Mouse (Mus musculus): ENCODE results near the gene Gabarap.
A peak's percentile ranks its signal among the peaks of the same experiment; 100 is the strongest.

The Gabarap gene

DNA sequence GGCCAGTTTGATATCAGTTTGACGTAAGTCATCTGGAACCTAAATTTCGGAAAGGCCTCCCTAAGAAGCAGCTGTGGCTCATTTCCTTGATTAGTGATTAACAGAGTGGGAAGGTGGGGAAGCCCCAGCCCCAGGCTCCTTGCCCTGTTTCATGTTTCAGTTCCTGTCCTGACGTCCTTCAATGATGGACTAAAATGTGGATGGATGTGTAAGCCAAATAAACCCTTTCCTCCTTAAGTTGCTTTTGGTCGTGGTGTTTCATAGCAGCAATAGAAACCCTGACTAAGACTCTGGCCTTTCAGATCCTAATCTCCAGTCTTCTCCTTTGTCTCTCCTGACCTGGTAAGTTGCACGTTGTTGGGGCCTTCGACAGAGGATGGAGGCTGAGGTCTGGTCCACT lies 20.7 kb upstream of the Gabarap start:
- no peak for DNase-seq (ENCODE audit: low spot score)

DNA sequence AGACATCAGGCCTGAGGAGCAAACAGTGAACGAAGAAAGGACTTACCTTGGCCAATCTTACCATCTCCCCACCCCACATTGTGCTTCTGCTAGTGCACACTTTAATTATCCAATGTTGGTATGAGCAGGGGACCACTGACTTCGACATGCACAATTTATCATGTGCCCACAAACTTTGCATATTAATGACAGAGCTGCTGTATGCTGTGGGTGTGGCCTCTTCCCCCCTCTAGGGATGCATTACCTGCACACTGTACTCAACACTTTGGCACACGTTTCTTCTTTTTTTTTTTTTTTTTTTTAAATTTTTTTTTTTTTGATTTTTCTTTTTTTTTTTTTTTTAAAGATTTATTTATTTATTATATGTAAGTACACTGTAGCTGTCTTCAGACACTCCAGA lies 20.2 kb upstream of the Gabarap start:
- no peak for DNase-seq (ENCODE audit: low spot score)

DNA sequence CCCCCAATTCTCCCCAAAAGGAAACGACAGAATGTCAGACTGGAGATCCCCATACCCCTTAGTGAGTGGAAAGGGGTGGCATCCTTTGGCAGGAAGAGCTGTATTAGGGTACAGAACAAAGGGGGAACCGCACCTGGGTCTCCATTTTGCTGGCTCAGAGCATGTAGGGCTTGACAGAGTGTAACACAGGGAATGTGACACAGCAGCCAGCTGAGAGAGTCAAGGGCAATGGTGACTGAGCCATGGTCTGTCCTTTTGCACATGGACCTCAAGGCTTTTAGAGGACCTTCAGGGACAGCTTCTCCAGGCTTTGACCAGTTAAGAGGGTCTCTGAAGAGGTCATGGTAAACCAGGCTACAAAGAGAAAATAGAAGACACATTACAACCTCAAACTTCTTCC lies 16.0 kb upstream of the Gabarap start:
- DNase-seq (ENCODE audit: low spot score), result no peak

- no peak for DNase-seq (ENCODE audit: low spot score)
These were observed 14.7 kb upstream of the Gabarap start for GRCm38 (mm10) chr11:69976271-69976670.

GRCm38 (mm10) chr11:69979827-69980195 lies 11.1 kb upstream of the Gabarap start:
- no peak for DNase-seq (ENCODE audit: low spot score)

DNA sequence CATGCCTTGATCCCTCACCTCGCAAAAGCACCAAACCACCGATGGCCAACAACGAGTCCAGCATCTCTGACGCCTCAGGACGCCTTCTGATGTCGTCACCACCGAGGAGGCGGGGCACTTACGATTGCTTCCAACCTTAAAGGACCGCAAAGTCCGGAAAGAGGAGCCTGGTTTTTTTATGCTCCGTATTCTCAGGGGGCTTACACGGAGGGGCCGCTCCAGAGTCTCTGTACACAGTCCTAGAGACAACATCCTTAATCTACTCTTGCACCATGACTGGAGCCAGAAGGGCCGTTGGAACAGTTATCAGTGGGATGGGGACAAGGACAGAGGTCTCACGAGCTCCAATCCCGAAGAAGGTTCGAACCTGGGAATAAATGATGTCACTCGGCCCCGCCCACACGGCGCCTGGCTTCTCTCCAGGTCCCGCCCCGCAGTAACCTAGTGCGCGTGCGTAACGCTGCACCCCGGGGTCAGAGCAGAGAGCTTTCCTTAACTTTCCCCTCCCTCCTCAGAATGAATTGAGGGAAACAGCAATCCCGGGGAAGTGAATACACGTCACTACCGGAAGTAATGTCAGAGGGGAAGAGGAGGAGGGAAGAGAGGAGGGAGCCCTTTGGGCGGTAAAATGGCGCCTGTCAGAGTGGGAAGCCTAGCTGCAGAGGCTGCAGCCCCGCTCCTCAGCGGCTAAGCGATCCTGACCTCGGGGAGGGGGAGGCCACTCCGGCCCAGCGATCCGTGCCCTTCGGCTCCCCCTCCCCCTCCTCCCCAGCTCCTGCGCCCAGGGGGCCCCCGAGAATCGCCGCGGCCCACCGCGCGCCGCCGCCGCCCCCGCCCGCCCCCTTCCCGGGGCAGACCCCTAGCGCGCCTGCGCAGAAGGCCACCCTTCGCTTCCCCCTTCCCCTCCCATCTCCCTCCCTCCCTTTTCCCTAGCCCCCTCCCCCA lies 10.5 kb upstream of the Gabarap start:
- peak; percentile 99 for DNase-seq (ENCODE audit: low spot score)

- DNase-seq (ENCODE audit: low spot score), result no peak
These were observed 9.7 kb upstream of the Gabarap start, which contains the start of gene Ctdnep1 for GRCm38 (mm10) chr11:69981141-69981762. Gene Ctdnep1 (plus strand): TSS chr11:69981156.

DNA sequence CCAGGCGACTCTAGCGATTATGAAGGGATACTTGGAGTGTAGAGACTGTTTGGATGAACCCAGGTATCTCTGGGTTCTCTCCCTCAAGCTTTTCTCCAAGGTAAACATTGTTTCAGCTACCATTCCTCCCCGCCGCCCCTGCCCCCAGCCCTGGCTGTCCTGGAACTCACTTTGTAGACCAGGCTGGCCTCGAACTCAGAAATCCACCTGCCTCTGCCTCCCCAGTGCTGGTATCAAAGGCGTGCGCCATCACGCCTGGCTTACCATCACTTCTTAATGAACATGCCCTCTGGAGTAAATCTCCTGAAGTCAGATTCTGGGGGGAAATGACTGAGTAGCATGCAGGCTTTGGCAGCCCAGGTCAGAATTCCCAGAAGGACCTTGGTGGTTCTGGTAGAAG lies 8.7 kb upstream of the Gabarap start, which contains the start of gene Elp5:
Gene Elp5 (minus strand): TSS at position 293 of the 400 bp plus-strand sequence.
- DNase-seq (ENCODE audit: low spot score), result no peak

GRCm38 (mm10) chr11:69982877-69983276 lies 8.1 kb upstream of the Gabarap start:
- DNase-seq (ENCODE audit: low spot score), result peak; percentile 49

DNA sequence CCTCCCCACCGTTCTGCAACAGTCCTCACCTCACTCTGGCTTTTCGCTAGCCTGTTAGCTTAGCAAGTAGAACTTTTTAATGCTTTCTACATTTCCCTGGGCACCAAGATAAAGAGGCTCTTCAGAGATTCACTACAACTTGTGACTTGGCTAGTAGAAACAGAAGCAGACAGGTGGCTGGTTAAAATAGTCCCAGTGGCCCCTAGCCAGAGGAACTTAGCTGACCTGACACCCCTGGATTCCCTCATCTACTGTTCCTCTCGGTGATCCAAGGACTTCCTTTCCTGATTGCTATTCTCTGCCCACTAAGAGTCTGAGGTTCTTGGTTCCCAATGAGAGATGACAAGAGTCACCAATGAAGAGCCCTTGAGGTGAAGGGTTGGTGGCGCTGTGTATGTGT lies 7.6 kb upstream of the Gabarap start:
- no peak for DNase-seq (ENCODE audit: low spot score)

DNA sequence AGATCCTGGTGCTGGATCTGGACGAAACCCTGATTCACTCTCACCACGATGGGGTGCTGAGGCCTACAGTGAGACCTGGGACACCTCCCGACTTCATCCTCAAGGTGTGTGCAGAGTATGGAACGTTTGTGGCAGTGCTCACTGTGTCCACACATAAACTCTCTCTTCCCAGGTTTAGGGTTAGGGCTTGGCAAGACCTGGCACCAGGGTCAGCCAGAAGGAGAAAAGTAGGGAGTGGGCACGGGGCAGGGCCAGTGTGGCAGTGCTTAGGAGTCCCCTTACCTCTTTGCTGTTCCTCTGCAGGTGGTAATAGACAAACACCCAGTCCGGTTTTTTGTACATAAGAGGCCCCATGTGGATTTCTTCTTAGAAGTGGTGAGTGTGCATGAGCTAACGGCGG lies 6.5 kb upstream of the Gabarap start:
- DNase-seq (ENCODE audit: low spot score), result no peak

DNA sequence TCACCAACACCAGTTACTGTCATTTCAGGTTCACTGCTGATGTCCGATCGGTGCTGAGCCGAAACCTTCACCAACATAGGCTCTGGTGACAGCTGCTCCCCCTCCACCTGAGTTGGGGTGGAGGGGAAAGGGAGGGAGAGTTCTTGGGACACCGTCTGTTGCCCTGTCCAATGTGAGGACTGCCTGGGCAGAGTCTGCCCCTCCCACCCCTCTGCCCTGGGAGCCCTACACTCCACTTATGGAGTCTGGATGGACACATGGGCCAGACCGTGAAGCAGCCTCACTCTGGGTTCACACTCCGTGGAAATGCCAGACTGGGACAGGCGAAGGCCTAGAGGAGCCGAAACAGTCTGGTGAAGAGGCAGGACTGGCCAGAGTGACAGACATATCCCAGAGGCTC lies 994 bp upstream of the Gabarap start:
- no peak for DNase-seq (ENCODE audit: low spot score)

GRCm38 (mm10) chr11:69991711-69992110 lies 768 bp downstream of the Gabarap start:
- no peak for DNase-seq (ENCODE audit: low spot score)

DNA sequence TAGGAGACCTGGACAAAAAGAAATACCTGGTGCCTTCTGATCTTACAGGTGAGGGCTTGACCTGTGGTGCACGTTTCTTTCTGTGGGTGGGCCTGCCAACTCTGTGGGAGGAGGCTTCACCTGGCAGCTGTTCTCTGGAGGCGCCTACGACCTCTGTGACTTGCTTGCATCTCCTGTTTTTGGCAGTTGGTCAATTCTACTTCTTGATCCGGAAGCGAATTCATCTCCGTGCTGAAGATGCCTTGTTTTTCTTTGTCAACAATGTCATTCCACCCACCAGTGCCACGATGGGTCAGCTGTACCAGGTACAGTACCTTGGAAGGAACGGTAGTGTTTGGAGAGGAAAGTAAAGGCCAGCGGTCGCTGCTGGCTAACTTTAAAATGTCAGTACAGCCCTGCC lies 1.5 kb downstream of the Gabarap start:
- DNase-seq (ENCODE audit: low spot score), result no peak

DNA sequence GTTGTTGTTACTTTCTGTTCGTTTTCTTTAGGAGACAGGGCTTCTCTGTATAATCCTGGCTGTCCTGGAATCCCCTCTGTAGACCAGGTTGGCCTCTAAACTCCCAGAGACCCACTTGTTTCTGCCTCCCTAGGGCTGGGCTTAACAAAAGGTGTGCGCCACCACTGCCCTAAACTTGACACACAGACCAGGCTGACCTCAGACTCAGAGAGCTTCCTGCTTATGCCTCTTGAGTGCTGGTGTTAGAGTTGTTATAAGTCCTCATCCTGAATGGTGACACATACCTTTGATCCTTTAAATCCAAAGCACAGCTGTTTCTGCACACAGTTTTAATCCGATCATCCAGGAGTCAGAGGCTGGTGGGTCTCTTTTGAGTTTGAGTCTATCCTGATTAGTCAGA lies 2.0 kb downstream of the Gabarap start:
- no peak for DNase-seq (ENCODE audit: low spot score)

DNA sequence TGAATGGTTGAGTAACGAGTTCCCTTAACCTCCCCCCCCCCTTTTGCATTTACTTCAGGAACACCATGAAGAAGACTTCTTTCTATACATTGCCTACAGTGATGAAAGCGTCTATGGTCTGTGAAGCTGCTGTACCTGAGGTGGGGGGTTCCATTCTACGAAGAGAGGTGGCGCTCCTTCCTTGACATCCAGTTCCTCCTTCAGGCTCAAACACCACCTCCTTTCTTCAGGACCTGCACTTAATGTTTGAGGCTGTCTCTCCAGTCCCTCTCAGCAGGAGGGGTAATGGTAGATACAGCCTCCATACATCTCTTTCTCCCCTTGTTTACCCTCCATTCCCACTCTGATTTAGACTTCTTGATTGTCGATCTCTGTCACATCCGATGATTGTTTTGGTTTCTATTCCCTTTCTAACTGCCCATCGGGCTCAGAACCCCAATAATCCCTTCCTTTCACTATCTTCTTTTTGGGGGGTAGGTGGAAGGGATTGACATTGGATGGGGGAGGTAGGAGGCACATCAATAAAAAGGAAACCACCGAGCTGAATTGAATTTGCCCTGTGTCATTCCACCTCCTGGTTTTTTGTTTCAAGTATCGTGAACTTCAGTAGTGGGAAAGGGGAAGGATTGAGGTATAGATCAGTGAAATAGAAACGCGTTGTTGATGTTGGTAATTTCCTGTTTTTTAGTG lies 3.6 kb downstream of the Gabarap start:
- DNase-seq (ENCODE audit: low spot score), result no peak

DNA sequence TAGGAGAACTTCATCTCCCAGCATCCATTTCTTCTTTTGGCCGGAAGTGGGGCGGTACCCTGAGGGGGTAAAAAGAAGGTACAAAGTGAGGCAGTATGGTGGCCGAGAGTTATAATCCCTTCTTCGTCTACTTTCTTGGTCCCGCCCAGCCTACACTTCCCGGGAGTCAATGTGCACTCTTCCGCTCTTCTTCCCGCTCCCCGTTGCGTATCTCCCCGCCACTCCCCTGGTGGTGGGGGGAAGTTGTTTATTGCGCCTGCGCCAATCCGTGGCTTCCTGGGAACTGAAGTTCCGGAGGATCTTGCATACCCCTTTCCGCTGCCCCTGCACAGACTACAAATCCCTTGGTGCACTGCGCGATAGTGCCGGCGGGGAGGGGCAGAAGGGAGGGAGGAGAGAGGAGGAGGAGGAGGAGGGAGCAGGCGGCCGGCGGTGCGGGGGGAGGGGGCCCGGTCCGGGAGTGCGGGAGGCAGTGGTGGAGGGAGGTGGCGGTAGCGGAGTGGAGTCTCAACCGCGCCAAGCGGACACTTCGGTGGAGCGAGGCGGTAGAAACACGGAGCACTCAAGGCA lies 4.5 kb downstream of the Gabarap start, which contains the start of gene Phf23:
Gene Phf23 (plus strand): TSS at position 387 of the 570 bp plus-strand sequence.
- DNase-seq (ENCODE audit: low spot score), result peak; percentile 99

- peak; percentile 56 for DNase-seq (ENCODE audit: low spot score)
These were observed 5.5 kb downstream of the Gabarap start for GRCm38 (mm10) chr11:69996161-69997061.

DNA sequence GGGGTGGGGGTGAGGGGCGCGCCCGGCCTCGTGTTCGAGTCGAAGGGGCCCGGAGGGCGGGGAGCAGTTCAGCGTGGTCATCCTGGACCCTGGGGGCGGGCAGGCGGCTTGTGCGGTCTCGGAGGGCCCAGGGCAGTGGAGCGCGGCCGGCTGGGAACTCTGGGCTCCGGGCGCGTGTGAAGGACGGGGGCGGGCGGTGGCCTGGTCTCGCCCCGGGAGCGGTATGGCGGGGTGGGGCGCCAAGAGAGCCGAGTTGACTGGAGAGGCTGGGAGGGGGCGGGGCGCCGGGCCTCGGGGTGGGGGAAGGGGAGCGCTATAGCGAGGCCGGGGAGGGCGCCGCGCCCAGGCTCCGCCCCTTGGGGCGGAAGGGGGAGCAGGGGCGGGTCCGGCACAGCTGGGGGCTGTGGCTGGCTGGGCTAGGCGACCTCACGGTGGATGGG lies 6.1 kb downstream of the Gabarap start:
- peak; percentile 81 for DNase-seq (ENCODE audit: low spot score)

DNA sequence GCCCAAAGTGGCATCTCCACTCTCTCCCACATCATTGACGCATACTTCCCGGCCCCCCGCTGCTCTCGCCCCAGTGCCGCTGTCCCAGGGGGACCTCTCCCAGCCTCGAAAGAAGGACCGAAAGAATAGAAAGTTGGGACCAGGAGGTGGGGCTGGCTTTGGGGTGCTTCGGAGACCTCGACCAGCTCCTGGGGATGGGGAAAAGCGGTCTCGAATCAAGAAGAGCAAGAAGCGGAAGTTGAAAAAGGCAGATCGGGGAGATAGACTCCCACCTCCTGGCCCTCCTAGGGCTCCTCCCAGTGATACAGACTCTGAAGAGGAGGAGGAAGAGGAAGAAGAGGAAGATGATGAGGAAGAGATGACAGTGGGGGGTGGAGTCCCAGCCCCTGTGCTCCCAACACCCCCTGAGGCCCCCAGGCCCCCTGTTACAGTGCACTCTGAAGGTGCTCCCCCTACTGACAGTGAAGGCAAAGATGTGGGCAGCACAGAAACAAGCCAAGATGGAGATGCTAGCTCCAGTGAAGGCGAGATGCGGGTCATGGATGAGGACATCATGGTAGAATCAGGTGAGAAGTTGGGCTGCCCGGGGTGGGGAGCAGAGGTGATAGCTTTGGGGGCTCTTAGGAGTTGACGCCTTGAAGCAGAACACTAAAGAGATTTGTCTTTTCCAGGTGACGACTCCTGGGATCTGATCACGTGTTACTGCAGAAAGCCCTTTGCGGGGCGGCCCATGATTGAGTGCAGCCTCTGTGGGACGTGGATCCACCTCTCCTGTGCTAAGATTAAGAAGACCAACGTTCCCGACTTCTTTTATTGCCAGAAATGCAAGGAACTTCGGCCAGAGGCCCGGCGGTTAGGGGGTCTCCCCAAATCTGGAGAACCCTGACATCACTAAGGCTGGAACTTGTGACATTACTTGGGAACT lies 7.9 kb downstream of the Gabarap start:
- DNase-seq (ENCODE audit: low spot score), result no peak
